Mouse (Mus musculus) hindbrain, postnatal 0 days (tissue): ENCODE results near the gene Rbmxl2. TPM values are rescaled to one million over a fixed set of nuclear protein-coding genes. Genes with fewer than 3 reads are reported as not detected.

Experiments used
- ATAC-seq: fragments of 200-750 bp; cut with Nextera tagmentation; 2 replicates; pipeline ENCODE4 v1.8.0; 2017; ENCODE audit warnings: mild to moderate bottlenecking, moderate TSS enrichment, moderate library complexity
- DNase-seq: peaks from one replicate; pipeline ENCODE4 v3.0.0-alpha.2; 2015; ENCODE audit warnings: low spot score
- H3K27ac ChIP-seq: fragments of 300-500 bp; sonication (generic); 2 replicates; pipeline ENCODE4 v1.5.1; 2014; ENCODE audit warnings: mild to moderate bottlenecking
- H3K27me3 ChIP-seq: fragments of 300-500 bp; sonication (generic); 2 replicates; pipeline ENCODE4 v1.6.1; 2014; ENCODE audit warnings: low read length, mixed read lengths; ENCODE audit not compliant: insufficient read depth
- H3K36me3 ChIP-seq: fragments of 300-500 bp; sonication (generic); 2 replicates; pipeline ENCODE4 v1.6.1; 2014; ENCODE audit warnings: low read length, mixed read lengths; ENCODE audit not compliant: insufficient read depth
- H3K4me1 ChIP-seq: fragments of 300-500 bp; sonication (generic); 2 replicates; pipeline ENCODE4 v1.6.1; 2014; ENCODE audit warnings: antibody characterized with exemption, low read length, mixed read lengths; ENCODE audit not compliant: insufficient read depth
- H3K4me2 ChIP-seq: fragments of 300-500 bp; sonication (generic); 2 replicates; pipeline ENCODE4 v1.6.1; 2014; ENCODE audit warnings: low read depth, mild to moderate bottlenecking, low read length, moderate library complexity, mixed read lengths
- H3K4me3 ChIP-seq: fragments of 300-500 bp; sonication (generic); 2 replicates; pipeline ENCODE4 v1.5.1; 2014; ENCODE audit warnings: low read length
- H3K9ac ChIP-seq: fragments of 300-500 bp; sonication (generic); replicated peaks from 2 replicates; pipeline ENCODE4 v1.6.1; 2014; ENCODE audit warnings: mild to moderate bottlenecking, low read length, moderate library complexity, mixed read lengths
- H3K9me3 ChIP-seq: fragments of 300-500 bp; sonication (generic); 2 replicates; pipeline ENCODE4 v1.6.1; 2016; ENCODE audit warnings: low read length, mixed read lengths
- CTCF ChIP-seq: IDR thresholded peaks from 2 replicates; pipeline ENCODE4 v1.5.1; 2016; ENCODE audit warnings: antibody characterized with exemption, control low read depth, low read depth
- WGBS: fragments of 180-500 bp; shearing (Covaris S2); extraction: QIAGEN DNeasy Blood & Tissue Kit; methylation state at CpG from one replicate; pipeline ENCODE4 v1.1.7; 2014; 5-methylcytosine and 5-hydroxymethylcytosine counted together
- polyA plus RNA-seq: library from polyadenylated mRNA; unstranded; fragments of >200 nt; fragmentation: Nextera tagmentation; extraction: Ambion mirVana; gene quantifications from 2 replicates; pipeline ENCODE4 v1.2.1, GENCODE M21; 2015
- total RNA-seq: library from RNA; depleted of rRNA; stranded (reverse); fragments of >200 nt; gene quantifications from 2 replicates; pipeline ENCODE4 v1.2.3, GENCODE M21; 2014; rRNA removed

Gene Rbmxl2
- total and polyA plus RNA-seq, 2 experiments from 2014 or later, result not detected

- Histone ChIP-seq H3K4me1 (no peaks in the 10 kb centered on the region), H3K27me3 (no peaks in the 10 kb centered on the region), H3K4me3 (no peak overlapping the region), H3K9ac (no peak overlapping the region), H3K36me3 (no peaks in the 10 kb centered on the region), H3K27ac (no peak overlapping the region), H3K4me2 (no peak overlapping the region), H3K9me3 (no peaks in the 10 kb centered on the region)
- ATAC-seq (no peak), DNase-seq (no peak)
- TF ChIP-seq CTCF, result peak; percentile 34; the same call in 1 of the 2 replicates
- WGBS, result 83% methylated on average over 2 of the region's 2 CpGs
These were observed 7.6 kb downstream of the Rbmxl2 start for GRCm38 (mm10) chr7:107216845-107217244.

- 16% methylated on average over 3 of the region's 3 CpGs for WGBS
- H3K36me3 ChIP-seq, result no peaks in the 10 kb centered on the region
- H3K4me1 ChIP-seq, result no peaks in the 10 kb centered on the region
- H3K9ac ChIP-seq, result no peak overlapping the region
- H3K4me2 ChIP-seq, result no peak overlapping the region
- H3K9me3 ChIP-seq, result no peaks in the 10 kb centered on the region
- no peak for DNase-seq
- H3K4me3 ChIP-seq, result no peak overlapping the region
- no peaks in the 10 kb centered on the region for H3K27me3 ChIP-seq
- no peak for TF ChIP-seq CTCF
- no peak overlapping the region for H3K27ac ChIP-seq
- no peak for ATAC-seq
These were observed 27.6 kb downstream of the Rbmxl2 start for GRCm38 (mm10) chr7:107236854-107237253.

DNA sequence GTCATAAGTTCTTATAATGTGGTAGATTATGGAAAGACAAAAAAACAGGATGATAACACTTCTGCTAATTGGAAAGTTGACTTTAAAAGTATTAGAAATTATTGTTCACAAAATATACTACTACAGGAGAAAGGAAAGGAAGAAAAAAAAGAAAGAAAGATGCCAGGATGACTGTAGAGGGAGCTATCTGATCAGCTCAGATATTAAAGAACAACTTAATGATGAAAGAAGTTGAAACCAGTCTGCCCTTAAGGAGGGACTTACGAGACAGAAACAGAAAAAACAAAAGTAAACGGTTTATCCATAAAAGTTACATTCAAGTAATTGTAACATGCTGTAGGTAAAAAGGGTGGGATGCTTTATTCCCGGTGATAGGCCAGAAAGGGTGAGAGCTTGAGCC lies 28.3 kb downstream of the Rbmxl2 start:
- H3K4me3 ChIP-seq, result no peak overlapping the region
- no peaks in the 10 kb centered on the region for H3K4me1 ChIP-seq
- no peaks in the 10 kb centered on the region for H3K27me3 ChIP-seq
- H3K27ac ChIP-seq, result no peak overlapping the region
- H3K36me3 ChIP-seq, result no peaks in the 10 kb centered on the region
- no peak overlapping the region for H3K9ac ChIP-seq
- ATAC-seq, result no peak
- TF ChIP-seq CTCF, result peak; percentile 56
- H3K9me3 ChIP-seq, result no peaks in the 10 kb centered on the region
- 75% methylated on average over 3 of the region's 3 CpGs for WGBS
- DNase-seq, result peak; percentile 51
- H3K4me2 ChIP-seq, result no peak overlapping the region

DNA sequence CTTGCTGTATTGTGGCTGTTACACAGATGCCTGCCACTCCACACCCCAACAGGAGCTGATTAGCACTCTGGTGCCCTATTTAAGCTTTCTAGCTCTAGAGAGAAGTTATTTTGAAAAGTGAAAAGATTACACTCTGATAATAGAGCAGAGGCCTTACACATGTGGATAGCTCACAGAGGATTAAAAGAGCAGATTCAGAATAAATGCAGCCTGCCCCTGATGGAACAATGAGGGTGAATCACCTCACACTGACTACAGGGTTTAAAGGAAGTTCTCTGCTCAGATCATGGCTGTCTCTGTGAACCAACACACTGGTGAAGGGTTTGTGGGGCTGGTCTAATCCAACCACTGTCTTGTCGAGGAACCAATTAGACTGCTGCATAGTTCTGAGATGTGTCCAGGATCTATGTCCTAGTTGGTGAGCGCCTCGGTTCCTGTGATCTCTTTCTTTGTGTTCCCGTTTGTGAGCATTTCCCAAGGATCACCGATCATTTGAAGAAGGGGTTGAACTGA lies 32.2 kb downstream of the Rbmxl2 start:
- no peak for DNase-seq
- no peak for ATAC-seq
- WGBS, result 92% methylated on average over 5 of the region's 5 CpGs
- no peak for TF ChIP-seq CTCF
- H3K36me3 ChIP-seq, result no peaks in the 10 kb centered on the region
- H3K4me3 ChIP-seq, result no peak overlapping the region
- no peak overlapping the region for H3K9ac ChIP-seq
- no peak overlapping the region for H3K27ac ChIP-seq
- H3K4me2 ChIP-seq, result no peak overlapping the region
- no peaks in the 10 kb centered on the region for H3K4me1 ChIP-seq
- no peaks in the 10 kb centered on the region for H3K27me3 ChIP-seq
- no peaks in the 10 kb centered on the region for H3K9me3 ChIP-seq

DNA sequence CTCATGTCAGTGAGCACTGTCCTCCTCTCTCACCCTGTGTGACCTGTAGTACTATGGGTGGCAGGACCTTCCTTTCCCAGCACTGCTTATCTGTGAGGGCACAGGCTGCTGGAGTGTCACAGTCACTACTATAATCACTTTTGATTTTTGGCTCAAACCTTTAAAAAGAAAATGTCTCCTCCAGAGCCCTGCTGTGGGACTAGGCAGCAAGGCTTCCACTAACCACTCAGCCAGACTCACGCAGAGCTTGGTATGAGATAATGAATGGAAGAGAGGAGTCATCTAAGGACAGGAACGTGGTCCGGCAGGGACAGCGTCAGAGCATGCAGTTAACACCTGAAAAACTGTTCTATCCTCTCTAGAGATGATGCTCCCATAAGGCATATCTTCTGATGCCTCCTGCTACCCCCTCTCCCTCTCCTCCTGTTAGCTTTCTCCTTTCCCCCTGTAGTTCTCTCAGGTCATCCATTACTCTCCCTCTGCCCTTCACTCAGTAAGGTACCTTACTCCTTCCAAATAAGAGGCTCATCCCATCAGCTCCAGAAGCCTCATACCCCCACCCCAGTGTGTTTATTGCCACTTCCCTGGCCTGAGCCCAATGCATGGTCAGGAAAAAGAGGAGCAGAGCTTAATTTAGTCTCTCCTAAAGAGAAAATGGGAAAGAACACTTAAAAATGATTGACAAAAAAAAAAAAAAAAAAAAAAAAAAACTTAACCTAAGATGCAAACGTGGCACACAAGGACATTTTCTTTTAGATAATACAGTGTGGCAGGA lies 41.2 kb downstream of the Rbmxl2 start:
- Histone ChIP-seq H3K36me3 (no peaks in the 10 kb centered on the region), H3K4me3 (no peak overlapping the region), H3K4me2 (no peak overlapping the region), H3K9me3 (no peaks in the 10 kb centered on the region), H3K4me1 (no peaks in the 10 kb centered on the region), H3K9ac (no peak overlapping the region), H3K27me3 (no peaks in the 10 kb centered on the region), H3K27ac (no peak overlapping the region)
- DNase-seq, result no peak
- no peak for ATAC-seq
- TF ChIP-seq CTCF, result no peak
- 72% methylated on average over 5 of the region's 5 CpGs for WGBS

DNA sequence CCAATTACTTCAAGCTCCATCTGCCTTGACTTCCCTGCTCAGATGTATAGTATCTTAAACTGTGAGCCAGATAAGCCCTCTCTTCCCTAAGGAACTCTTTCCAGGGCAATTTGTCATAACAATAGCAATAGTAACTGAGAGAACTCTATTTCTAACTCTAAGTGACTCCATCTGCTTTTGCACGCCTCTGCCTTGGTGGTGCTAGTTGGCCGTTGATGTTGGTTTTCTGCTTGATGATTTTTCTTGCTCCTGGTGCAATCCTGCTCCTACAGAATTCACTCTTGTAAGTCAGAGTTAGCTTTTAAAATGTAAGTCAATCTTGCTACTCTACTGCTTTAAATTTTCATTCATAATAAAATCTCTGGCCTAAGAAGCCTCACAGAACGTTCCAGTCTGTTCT lies 44.1 kb downstream of the Rbmxl2 start:
- ATAC-seq, result no peak
- WGBS, result 87% methylated on average over 3 of the region's 3 CpGs

DNA sequence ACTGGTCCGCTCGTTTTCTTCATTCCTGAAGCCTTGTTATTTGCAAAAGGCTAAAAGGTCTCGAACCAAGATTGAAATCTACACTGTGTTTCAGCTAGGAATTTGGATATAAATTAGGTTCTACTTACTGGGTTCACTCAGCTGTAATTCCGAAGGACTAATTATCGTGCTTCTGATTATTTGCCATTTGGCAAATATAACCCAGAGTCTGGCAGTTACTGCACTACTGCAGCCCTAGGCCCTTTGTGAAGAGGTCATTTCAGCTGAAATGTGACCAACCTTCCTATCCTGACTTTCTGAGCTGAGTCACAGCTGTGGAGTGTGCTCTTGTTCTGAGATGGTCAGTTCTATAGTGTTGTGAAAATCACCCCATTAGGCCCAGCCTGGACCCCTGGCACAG lies 50.7 kb downstream of the Rbmxl2 start:
- TF ChIP-seq CTCF, result no peak
- Histone ChIP-seq H3K9ac (no peak overlapping the region), H3K4me1 (no peaks in the 10 kb centered on the region), H3K27ac (no peak overlapping the region), H3K9me3 (no peaks in the 10 kb centered on the region), H3K4me2 (no peak overlapping the region), H3K27me3 (no peaks in the 10 kb centered on the region), H3K36me3 (no peaks in the 10 kb centered on the region), H3K4me3 (no peak overlapping the region)
- DNase-seq (no peak), ATAC-seq (no peak)
- 69% methylated on average over 5 of the region's 5 CpGs for WGBS

More for the DNA sequence above, 44.1 kb downstream of the Rbmxl2 start:
- Histone ChIP-seq H3K4me3 (no peak overlapping the region), H3K9ac (no peak overlapping the region), H3K27me3 (no peaks in the 10 kb centered on the region), H3K27ac (no peak overlapping the region), H3K4me1 (no peaks in the 10 kb centered on the region), H3K9me3 (no peaks in the 10 kb centered on the region), H3K4me2 (no peak overlapping the region), H3K36me3 (no peaks in the 10 kb centered on the region)
- DNase-seq, result no peak
- no peak for TF ChIP-seq CTCF

Other genes with a start within 250 kb of the Rbmxl2 start
- not detected in 2 replicates for gene Olfr6, start 245.5 kb upstream of the Rbmxl2 start, total RNA-seq
- gene Olfr6, start 245.5 kb upstream of the Rbmxl2 start, polyA plus RNA-seq, result not detected in 2 replicates
- not detected in 2 replicates for gene Olfr711, start 234.0 kb upstream of the Rbmxl2 start, total RNA-seq
- gene Olfr711, start 234.0 kb upstream of the Rbmxl2 start, polyA plus RNA-seq, result not detected in 2 replicates
- gene Olfr2, start 203.4 kb upstream of the Rbmxl2 start, total RNA-seq, result not detected in 2 replicates
- not detected in 2 replicates for gene Olfr2, start 203.4 kb upstream of the Rbmxl2 start, polyA plus RNA-seq
- gene Olfr713, start 178.3 kb upstream of the Rbmxl2 start, total RNA-seq, result not detected in 2 replicates
- gene Olfr713, start 178.3 kb upstream of the Rbmxl2 start, polyA plus RNA-seq, result not detected in 2 replicates
- gene Olfr714, start 138.5 kb upstream of the Rbmxl2 start, total RNA-seq, result not detected in 2 replicates
- gene Olfr714, start 138.5 kb upstream of the Rbmxl2 start, polyA plus RNA-seq, result not detected in 2 replicates
- gene Olfr17, start 116.2 kb upstream of the Rbmxl2 start, total RNA-seq, result not detected in 2 replicates
- gene Olfr17, start 116.2 kb upstream of the Rbmxl2 start, polyA plus RNA-seq, result not detected in 2 replicates
- gene Olfr715b, start 99.1 kb upstream of the Rbmxl2 start, total RNA-seq, result not detected in 2 replicates
- gene Olfr715b, start 99.1 kb upstream of the Rbmxl2 start, polyA plus RNA-seq, result not detected in 2 replicates
- not detected in 2 replicates for gene Olfr715, start 78.4 kb upstream of the Rbmxl2 start, total RNA-seq
- not detected in 2 replicates for gene Olfr715, start 78.4 kb upstream of the Rbmxl2 start, polyA plus RNA-seq
- gene Olfr716, start 71.1 kb upstream of the Rbmxl2 start, total RNA-seq, result not detected in 2 replicates
- not detected in 2 replicates for gene Olfr716, start 71.1 kb upstream of the Rbmxl2 start, polyA plus RNA-seq
- gene Nlrp14, start 42.5 kb upstream of the Rbmxl2 start, total RNA-seq, result 0.10 TPM in 1 of 2 replicates, not detected in the other
- 0.06 TPM in 1 of 2 replicates, not detected in the other for gene Nlrp14, start 42.5 kb upstream of the Rbmxl2 start, polyA plus RNA-seq
- gene Syt9, start 161.3 kb downstream of the Rbmxl2 start, total RNA-seq, result 30.0 and 63.9 TPM in 2 replicates
- gene Syt9, start 161.3 kb downstream of the Rbmxl2 start, polyA plus RNA-seq, result 10.3 and 12.4 TPM in 2 replicates